Mouse (Mus musculus): ENCODE results near the gene Cnr1.

The Cnr1 gene

DNA sequence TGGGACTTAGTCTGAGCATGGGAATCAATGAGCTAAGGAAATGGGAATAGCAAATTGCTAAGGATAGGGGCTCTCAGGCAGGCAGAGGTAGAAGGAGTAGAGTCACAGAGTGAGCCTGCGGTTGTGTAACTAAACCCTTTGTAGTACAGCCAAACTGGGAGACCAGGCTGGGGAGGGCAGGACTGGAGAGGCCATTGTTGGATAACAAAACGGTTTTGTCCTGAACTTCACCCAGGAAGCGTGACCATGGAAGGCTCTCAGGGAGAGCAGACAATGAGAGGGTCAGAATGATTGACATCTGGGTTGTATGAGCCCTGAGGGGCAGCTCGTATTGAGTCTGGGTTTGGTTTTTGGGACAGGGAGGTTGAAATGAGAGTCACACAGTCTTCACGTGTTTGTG is 17.2 kb downstream of the Cnr1 start:
- in situ Hi-C loops (cut with MseI, MboI) = no loop called here

GRCm38 (mm10) chr4:33943936-33944335 is 19.5 kb downstream of the Cnr1 start:
- in situ Hi-C loops (cut with MseI, MboI) = no loop called here

DNA sequence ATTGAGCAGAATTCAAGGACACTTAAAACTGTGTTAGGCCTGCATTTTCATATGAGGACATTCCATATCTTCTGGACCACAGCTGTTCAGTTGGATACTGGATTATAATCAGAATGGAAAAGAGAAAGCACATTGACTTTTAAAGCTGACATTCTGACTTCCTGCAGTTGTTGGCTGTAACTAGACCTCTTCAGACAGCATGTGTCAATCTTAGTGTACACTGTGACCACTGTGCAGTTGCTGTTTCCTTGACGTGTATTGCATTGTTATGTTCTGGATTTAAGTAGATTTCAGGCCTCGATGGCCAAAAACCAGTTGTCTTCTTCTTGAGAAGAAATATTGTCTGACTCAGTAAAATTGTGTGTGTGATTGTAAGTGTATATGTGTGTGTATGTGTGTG is 21.3 kb downstream of the Cnr1 start:
- in situ Hi-C loops (cut with MseI, MboI) = no loop called here

DNA sequence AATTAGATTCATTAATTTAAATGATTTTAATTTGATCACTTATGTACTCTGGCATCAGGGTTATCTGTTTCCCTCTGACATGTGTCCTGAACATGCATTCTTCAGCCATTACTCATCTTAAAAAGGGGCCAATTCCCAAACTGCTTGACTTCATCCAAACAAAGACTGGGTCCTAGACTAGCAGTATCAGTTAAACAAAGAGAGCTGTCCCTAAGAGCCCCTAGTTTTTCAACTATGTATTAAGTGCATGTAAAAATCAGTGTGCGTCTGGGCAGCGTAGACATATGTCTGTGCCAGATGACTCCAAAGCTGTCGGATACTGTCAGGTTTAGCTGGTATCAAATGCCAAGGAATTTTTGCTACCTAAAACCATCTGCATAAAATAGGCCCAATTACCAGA is 23.2 kb downstream of the Cnr1 start:
- in situ Hi-C loops (cut with MseI, MboI) = no loop called here

GRCm38 (mm10) chr4:33957398-33957797 is 33.0 kb downstream of the Cnr1 start:
- in situ Hi-C loops (cut with MseI, MboI) = no loop called here

DNA sequence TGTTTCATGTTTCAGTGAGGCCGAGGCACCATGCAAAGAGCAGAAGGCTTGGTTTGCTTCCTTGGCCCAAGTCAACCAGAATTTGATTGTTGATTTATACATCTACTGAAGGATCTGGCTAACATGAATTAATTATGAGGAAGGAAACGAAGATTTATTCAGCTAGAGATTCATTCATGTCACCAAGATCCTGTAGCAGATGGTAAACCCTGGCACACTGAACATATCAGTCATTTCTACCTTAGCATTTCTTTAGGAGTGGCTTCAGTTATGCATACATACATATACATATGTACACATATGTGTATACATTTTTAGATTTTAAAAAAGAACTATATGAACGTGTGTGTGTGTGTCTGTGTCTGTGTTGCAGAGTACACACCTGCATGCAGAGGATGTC is 34.1 kb downstream of the Cnr1 start:
- in situ Hi-C loops (cut with MseI, MboI) = no loop called here

DNA sequence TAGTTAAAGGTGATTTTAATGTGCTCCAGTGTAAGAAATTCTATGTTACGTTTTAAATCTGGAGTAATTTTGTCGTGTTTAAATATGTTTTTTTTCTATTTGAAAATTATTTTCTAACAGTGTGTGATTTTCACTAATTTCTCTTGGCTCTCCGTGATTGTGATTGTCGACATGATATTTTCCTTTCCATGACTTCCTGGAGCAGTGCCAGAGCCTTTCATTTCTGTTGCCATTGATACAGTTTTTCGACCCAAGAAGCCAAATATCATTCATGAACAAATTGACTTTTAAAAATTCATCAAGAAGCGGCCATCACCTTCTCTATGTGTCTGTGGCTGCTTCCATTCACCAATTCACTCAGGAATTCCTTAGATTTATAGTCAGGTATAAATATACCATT is 35.4 kb downstream of the Cnr1 start:
- in situ Hi-C loops (cut with MseI, MboI) = no loop called here

GRCm38 (mm10) chr4:33970726-33971125 is 46.3 kb downstream of the Cnr1 start:
- in situ Hi-C loops (cut with MseI, MboI) = loop anchor here in 1 of 2 experiments (10.0 kb wide), 1 partner anchor 1996 kb away; no protein-coding TSS in a partner anchor

GRCm38 (mm10) chr4:33988466-33989089 is 64.2 kb downstream of the Cnr1 start:
- in situ Hi-C loops (cut with MseI, MboI) = no loop called here

GRCm38 (mm10) chr4:33992687-33993086 is 68.3 kb downstream of the Cnr1 start:
- in situ Hi-C loops (cut with MseI, MboI) = no loop called here

GRCm38 (mm10) chr4:33996382-33996781 is 72.0 kb downstream of the Cnr1 start:
- in situ Hi-C loops (cut with MseI, MboI) = no loop called here

All from mouse trophoblast stem cell (cell line).